Mouse (Mus musculus) gastrocnemius, postnatal 25 days (tissue): Measurements from ENCODE around the gene Pmel. TPM values are rescaled to one million over a fixed set of nuclear protein-coding genes. Genes with fewer than 3 reads are reported as not detected.

ENCODE experiments used
- DNase-seq: peaks from one replicate; pipeline ENCODE4 v3.0.0; 2022
- total RNA-seq, 2 experiments: library from RNA; stranded (reverse); gene quantifications; 1 replicate in 1 of 2; 2 replicates in 1 of 2; pipeline ENCODE4 v1.2.3; 2021

Pmel gene
- total RNA-seq, 2 experiments from 2014 or later: 0.41 to 0.70 TPM

DNA sequence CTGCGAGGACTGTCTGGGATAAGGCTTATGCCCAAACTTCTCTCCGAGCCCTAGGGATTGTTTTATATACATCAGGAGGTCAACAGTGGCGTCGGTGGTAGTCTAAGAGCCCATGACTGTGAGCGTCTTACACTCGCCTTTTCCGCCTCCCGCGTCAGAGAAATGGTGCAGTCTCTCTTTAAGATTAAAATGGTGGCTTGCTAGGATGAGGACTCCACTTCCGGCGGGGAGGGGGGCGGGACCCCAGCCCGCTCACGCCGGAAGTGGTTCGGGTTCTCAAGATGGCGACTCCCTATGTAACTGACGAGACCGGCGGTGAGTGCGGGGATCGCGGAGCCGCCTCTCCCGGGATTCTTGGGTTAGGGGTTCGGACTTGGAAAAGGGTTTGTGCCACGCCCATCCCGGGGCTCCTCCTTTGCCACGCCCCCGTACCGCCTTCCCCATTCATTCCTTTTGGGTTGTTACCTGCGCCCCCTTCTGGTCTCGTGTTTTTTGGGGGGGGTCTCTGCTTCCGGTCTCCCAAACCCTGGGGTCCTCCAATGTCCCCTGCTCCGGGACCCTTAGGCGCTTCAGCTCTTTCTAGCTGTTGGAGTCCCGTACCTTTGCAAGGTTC is 44.4 kb downstream of the Pmel start:
- DNase-seq: peak; percentile 82

Other genes with a start within 250 kb of the Pmel start
- 10 to 100 TPM; 40.7 to 43.9 TPM for gene Smarcc2, start 244.9 kb upstream of the Pmel start, total RNA-seq
- 100 to 1,000 TPM; 179 to 253 TPM for gene Myl6, start 210.1 kb upstream of the Pmel start, total RNA-seq
- gene Myl6b, start 205.5 kb upstream of the Pmel start, total RNA-seq: 10 to 100 TPM; 20.3 to 38.5 TPM
- gene Esyt1, start 178.3 kb upstream of the Pmel start, total RNA-seq: 10 to 100 TPM; 12.5 to 17.6 TPM
- 1 to 10 TPM; 4.9 to 5.1 TPM for gene Zc3h10, start 156.4 kb upstream of the Pmel start, total RNA-seq
- 1,000 to 10,000 TPM in 1 of 2 experiments, 100 to 1,000 TPM in 1; 972 to 1,021 TPM for gene Rpl41, start 154.9 kb upstream of the Pmel start, total RNA-seq
- 10 to 100 TPM; 36.3 to 36.7 TPM for gene Pa2g4, start 138.2 kb upstream of the Pmel start, total RNA-seq
- gene Erbb3, start 114.5 kb upstream of the Pmel start, total RNA-seq: 1 to 10 TPM; 3.3 to 4.3 TPM
- 100 to 1,000 TPM; 286 to 348 TPM for gene Rps26, start 77.4 kb upstream of the Pmel start, total RNA-seq
- 1 to 10 TPM in 1 of 2 experiments, under 1 TPM in 1; 0.35 to 1.6 TPM for gene Ikzf4, start 58.2 kb upstream of the Pmel start, total RNA-seq
- gene Suox, start 30.1 kb upstream of the Pmel start, total RNA-seq: 10 to 100 TPM; 17.7 to 20.7 TPM
- 10 to 100 TPM; 78.9 to 80.0 TPM for gene Rab5b, start 7.9 kb upstream of the Pmel start, total RNA-seq
- 1 to 10 TPM; 3.8 to 5.3 TPM for gene Cdk2, start 836 bp downstream of the Pmel start, total RNA-seq
- 1 to 10 TPM; 8.0 to 8.3 TPM for gene Dgka, start 40.7 kb downstream of the Pmel start, total RNA-seq
- gene Pym1, start 43.7 kb downstream of the Pmel start, total RNA-seq: 1 to 10 TPM; 9.8 to 10.0 TPM
- gene Mmp19, start 86.7 kb downstream of the Pmel start, total RNA-seq: 1 to 10 TPM; 1.7 to 3.6 TPM
- gene Dnajc14, start 99.9 kb downstream of the Pmel start, total RNA-seq: 10 to 100 TPM; 20.7 to 21.5 TPM
- 1 to 10 TPM; 3.4 to 4.2 TPM for gene Tmem198b, start 100.2 kb downstream of the Pmel start, total RNA-seq
- gene Sarnp, start 113.1 kb downstream of the Pmel start, total RNA-seq: 10 to 100 TPM; 26.5 to 28.4 TPM
- 1 to 10 TPM; 3.1 to 3.7 TPM for gene Ormdl2, start 117.5 kb downstream of the Pmel start, total RNA-seq
- gene Gdf11, start 187.5 kb downstream of the Pmel start, total RNA-seq: 1 to 10 TPM; 3.9 to 4.1 TPM
- 100 to 1,000 TPM; 103 to 142 TPM for gene Cd63, start 196.8 kb downstream of the Pmel start, total RNA-seq
- 1 to 10 TPM; 4.3 to 4.7 TPM for gene Rdh5, start 218.7 kb downstream of the Pmel start, total RNA-seq
- gene Bloc1s1, start 219.8 kb downstream of the Pmel start, total RNA-seq: 100 to 1,000 TPM; 152 to 165 TPM
- gene Itga7, start 229.6 kb downstream of the Pmel start, total RNA-seq: 10 to 100 TPM; 63.5 to 67.3 TPM